Mouse (Mus musculus): Measurements from ENCODE around the gene Sulf2. TPM values are rescaled to one million over a fixed set of nuclear protein-coding genes. Genes with fewer than 3 reads are reported as not detected.

The Sulf2 gene
- polyA plus RNA-seq, 2 experiments: 200 to 294 TPM

- WGBS: 83% methylated on average over 9 of the region's 9 CpGs
- Histone ChIP-seq H3K4me3 (replicated peaks; ENCODE audit: low read length) (no peak overlapping the region), H3K4me2 (replicated peaks; ENCODE audit: low read depth, low read length, severe bottlenecking) (no peak overlapping the region), H3K36me3 (ENCODE audit: control insufficient read depth, insufficient read depth, low read length) (peaks cover 31% of the 10 kb centered on the region), H3K27ac (replicated peaks; ENCODE audit: low read depth, low read length) (no peak overlapping the region), H3K27me3 (ENCODE audit: control insufficient read depth, insufficient read depth, low read length) (no peaks in the 10 kb centered on the region), H3K4me1 (ENCODE audit: control insufficient read depth, insufficient read depth, low read length) (peaks cover 35% of the 10 kb centered on the region), H3K9me3 (ENCODE audit: control insufficient read depth, low read length) (no peaks in the 10 kb centered on the region), H3K9ac (ENCODE audit: low read depth, low read length, severe bottlenecking) (no peak overlapping the region)
- no peak for TF ChIP-seq POLR2A (IDR thresholded peaks at IDR 0.05; ENCODE audit: borderline replicate concordance, extremely low read depth, insufficient read depth, insufficient read length)
- ATAC-seq (ENCODE audit: low FRiP score, low read depth) (no peak), DNase-seq (ENCODE audit: low spot score) (no peak)
These were observed 15.0 kb downstream of the Sulf2 start for GRCm38 (mm10) chr2:166140427-166140826.

GRCm38 (mm10) chr2:166138308-166138707 lies 17.2 kb downstream of the Sulf2 start:
- Histone ChIP-seq H3K4me3 (replicated peaks; ENCODE audit: low read length) (no peak overlapping the region), H3K4me1 (ENCODE audit: control insufficient read depth, insufficient read depth, low read length) (peaks cover 17% of the 10 kb centered on the region), H3K4me2 (replicated peaks; ENCODE audit: low read depth, low read length, severe bottlenecking) (no peak overlapping the region), H3K27ac (replicated peaks; ENCODE audit: low read depth, low read length) (no peak overlapping the region), H3K36me3 (ENCODE audit: control insufficient read depth, insufficient read depth, low read length) (peaks cover 26% of the 10 kb centered on the region), H3K27me3 (ENCODE audit: control insufficient read depth, insufficient read depth, low read length) (no peaks in the 10 kb centered on the region), H3K9me3 (ENCODE audit: control insufficient read depth, low read length) (no peaks in the 10 kb centered on the region), H3K9ac (ENCODE audit: low read depth, low read length, severe bottlenecking) (no peak overlapping the region)
- ATAC-seq (ENCODE audit: low FRiP score, low read depth) (no peak), DNase-seq (ENCODE audit: low spot score) (no peak)
- TF ChIP-seq POLR2A (IDR thresholded peaks at IDR 0.05; ENCODE audit: borderline replicate concordance, extremely low read depth, insufficient read depth, insufficient read length): no peak
- WGBS: 13% methylated on average over 1 of the region's 1 CpGs

GRCm38 (mm10) chr2:166137467-166137866 lies 18.0 kb downstream of the Sulf2 start:
- TF ChIP-seq POLR2A (IDR thresholded peaks at IDR 0.05; ENCODE audit: borderline replicate concordance, extremely low read depth, insufficient read depth, insufficient read length): no peak
- no peak for ATAC-seq (ENCODE audit: low FRiP score, low read depth)
- Histone ChIP-seq H3K4me2 (replicated peaks; ENCODE audit: low read depth, low read length, severe bottlenecking) (no peak overlapping the region), H3K4me3 (replicated peaks; ENCODE audit: low read length) (no peak overlapping the region), H3K9ac (ENCODE audit: low read depth, low read length, severe bottlenecking) (no peak overlapping the region), H3K27me3 (ENCODE audit: control insufficient read depth, insufficient read depth, low read length) (no peaks in the 10 kb centered on the region), H3K9me3 (ENCODE audit: control insufficient read depth, low read length) (no peaks in the 10 kb centered on the region), H3K27ac (replicated peaks; ENCODE audit: low read depth, low read length) (no peak overlapping the region), H3K36me3 (ENCODE audit: control insufficient read depth, insufficient read depth, low read length) (peaks cover 30% of the 10 kb centered on the region), H3K4me1 (ENCODE audit: control insufficient read depth, insufficient read depth, low read length) (peaks cover 9% of the 10 kb centered on the region; the same call in 1 of the 2 replicates)
- no peak for DNase-seq (ENCODE audit: low spot score)
- WGBS: 88% methylated on average over 4 of the region's 4 CpGs

DNA sequence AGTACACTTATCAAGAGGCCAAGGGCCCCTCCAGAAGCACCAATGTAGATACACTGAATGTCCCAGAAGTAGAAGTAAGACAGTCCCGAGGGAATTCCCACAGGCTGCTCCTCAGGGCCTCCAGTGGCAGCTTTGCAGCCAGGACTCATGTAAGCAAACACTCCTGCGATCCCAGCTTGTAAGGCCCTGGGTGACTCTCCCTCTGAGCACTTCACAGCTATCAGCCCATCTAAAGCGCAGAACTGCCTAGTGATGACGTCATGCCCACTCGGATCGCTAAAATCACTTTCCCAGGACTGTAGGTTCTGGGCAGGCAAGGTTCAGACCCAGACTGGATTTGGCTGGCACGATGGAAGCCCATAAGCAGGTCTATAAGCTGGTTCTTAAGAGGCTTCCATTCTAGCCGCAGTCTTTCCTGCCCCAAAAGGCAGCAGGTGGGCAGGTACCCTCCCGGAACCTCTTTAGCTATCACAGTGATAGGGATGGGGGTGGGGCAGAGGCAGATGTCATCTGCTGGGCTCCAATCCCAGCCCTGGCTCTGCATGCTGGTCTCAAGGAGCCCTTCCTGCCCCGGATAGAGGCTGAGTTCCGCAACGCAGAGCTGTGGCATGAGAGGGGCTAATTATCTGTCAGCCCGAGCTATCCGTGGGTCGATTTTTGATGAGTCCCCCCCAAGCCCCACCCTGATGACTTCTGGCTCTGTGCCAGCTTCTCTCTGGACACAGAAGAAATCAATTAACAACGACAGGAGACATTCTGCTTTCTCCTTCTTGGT lies 19.6 kb downstream of the Sulf2 start:
- ATAC-seq (ENCODE audit: low FRiP score, low read depth): no peak
- H3K4me2 ChIP-seq (replicated peaks; ENCODE audit: low read depth, low read length, severe bottlenecking): no peak overlapping the region
- no peak for DNase-seq (ENCODE audit: low spot score)
- 46% methylated on average over 16 of the region's 16 CpGs for WGBS
- H3K4me3 ChIP-seq (replicated peaks; ENCODE audit: low read length): no peak overlapping the region
- no peaks in the 10 kb centered on the region for H3K9me3 ChIP-seq (ENCODE audit: control insufficient read depth, low read length)
- H3K27me3 ChIP-seq (ENCODE audit: control insufficient read depth, insufficient read depth, low read length): no peaks in the 10 kb centered on the region
- H3K27ac ChIP-seq (replicated peaks; ENCODE audit: low read depth, low read length): no peak overlapping the region
- peaks cover 37% of the 10 kb centered on the region for H3K36me3 ChIP-seq (ENCODE audit: control insufficient read depth, insufficient read depth, low read length)
- TF ChIP-seq POLR2A (IDR thresholded peaks at IDR 0.05; ENCODE audit: borderline replicate concordance, extremely low read depth, insufficient read depth, insufficient read length): no peak
- no peaks in the 10 kb centered on the region for H3K4me1 ChIP-seq (ENCODE audit: control insufficient read depth, insufficient read depth, low read length)
- no peak overlapping the region for H3K9ac ChIP-seq (ENCODE audit: low read depth, low read length, severe bottlenecking)

GRCm38 (mm10) chr2:166128756-166129155 lies 26.7 kb downstream of the Sulf2 start:
- Histone ChIP-seq H3K9me3 (ENCODE audit: control insufficient read depth, low read length) (no peaks in the 10 kb centered on the region), H3K27ac (replicated peaks; ENCODE audit: low read depth, low read length) (no peak overlapping the region), H3K36me3 (ENCODE audit: control insufficient read depth, insufficient read depth, low read length) (peaks cover 62% of the 10 kb centered on the region), H3K4me2 (replicated peaks; ENCODE audit: low read depth, low read length, severe bottlenecking) (no peak overlapping the region), H3K9ac (ENCODE audit: low read depth, low read length, severe bottlenecking) (no peak overlapping the region), H3K4me3 (replicated peaks; ENCODE audit: low read length) (no peak overlapping the region), H3K4me1 (ENCODE audit: control insufficient read depth, insufficient read depth, low read length) (no peaks in the 10 kb centered on the region), H3K27me3 (ENCODE audit: control insufficient read depth, insufficient read depth, low read length) (no peaks in the 10 kb centered on the region)
- ATAC-seq (ENCODE audit: low FRiP score, low read depth): no peak
- WGBS: 91% methylated on average over 4 of the region's 4 CpGs
- no peak for TF ChIP-seq POLR2A (IDR thresholded peaks at IDR 0.05; ENCODE audit: borderline replicate concordance, extremely low read depth, insufficient read depth, insufficient read length)
- DNase-seq (ENCODE audit: low spot score): no peak

Data from limb, embryonic 14.5 days (tissue).